Mouse (Mus musculus): ENCODE results near the gene Arhgap28.

- TF ChIP-seq CTCF (IDR thresholded peaks at IDR 0.05; ENCODE audit: low read depth) (peak; percentile 82), EP300 (optimal IDR thresholded peaks at IDR 0.05) (no peak)
These were observed 91.3 kb downstream of the Arhgap28 start for GRCm38 (mm10) chr17:67912640-67913039.
